Mouse (Mus musculus): ENCODE data around the gene Lmntd1.

Gene Lmntd1

DNA sequence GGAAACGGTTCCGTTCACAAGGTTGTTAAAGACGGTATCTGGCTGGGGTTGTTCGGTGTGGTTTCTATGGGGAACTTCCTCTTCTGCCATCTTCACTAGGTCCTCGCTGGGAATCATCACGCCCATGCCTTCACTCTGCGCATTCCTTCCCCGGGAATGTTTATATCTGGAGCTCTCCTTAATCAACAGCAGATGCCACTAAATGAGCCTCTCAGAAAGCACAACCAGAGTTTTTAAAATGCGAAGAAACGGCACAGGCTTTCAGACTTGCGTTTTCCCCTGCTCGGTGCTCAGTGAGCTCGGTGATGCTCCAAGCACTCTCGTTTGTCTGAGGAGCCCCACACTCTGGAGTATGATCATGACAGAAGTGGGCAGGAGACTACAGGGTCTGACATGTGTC, 182.4 kb downstream of the Lmntd1 start:
- no peak for DNase-seq

DNA sequence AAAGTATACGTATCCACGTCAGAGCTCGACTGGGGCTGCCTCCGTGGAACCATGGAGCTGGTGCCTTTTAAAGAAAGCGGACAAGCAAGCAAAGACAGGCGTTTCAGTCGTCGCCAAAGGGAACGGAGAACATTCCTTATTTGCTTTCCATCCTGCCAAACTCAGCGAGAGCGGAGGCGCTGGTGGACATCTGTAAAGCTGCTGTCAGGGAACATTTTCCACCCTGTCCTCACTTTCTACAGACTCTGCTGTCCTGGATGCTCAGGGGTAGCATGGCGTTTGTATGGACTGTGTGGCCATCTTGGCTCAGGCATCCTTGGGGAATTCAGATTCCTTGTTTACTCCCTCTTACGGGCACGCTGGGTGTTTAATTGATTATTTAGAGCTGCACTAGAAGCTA, 186.7 kb downstream of the Lmntd1 start:
- DNase-seq, result no peak

DNA sequence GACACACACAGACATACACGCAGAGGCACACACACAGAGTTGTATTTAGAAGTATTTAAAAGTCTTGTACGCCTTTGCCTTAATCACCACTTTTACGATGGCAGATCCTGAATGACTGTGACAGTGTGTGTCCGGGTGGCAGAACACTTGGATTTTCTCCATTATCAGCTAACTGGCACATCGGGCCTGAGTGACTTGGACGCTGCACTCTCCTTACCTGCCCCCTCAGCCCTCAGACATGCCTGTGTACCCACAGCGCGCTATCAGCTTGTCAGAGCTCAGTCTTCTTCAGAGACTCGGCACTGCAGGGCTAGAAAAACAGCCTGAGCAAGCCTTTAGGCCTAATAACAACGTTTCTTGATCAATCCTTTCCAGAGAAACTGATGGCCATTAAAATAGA, 187.6 kb downstream of the Lmntd1 start:
- DNase-seq, result no peak

GRCm38 (mm10) chr6:145424156-145424555, 190.0 kb downstream of the Lmntd1 start:
- no peak for DNase-seq

DNA sequence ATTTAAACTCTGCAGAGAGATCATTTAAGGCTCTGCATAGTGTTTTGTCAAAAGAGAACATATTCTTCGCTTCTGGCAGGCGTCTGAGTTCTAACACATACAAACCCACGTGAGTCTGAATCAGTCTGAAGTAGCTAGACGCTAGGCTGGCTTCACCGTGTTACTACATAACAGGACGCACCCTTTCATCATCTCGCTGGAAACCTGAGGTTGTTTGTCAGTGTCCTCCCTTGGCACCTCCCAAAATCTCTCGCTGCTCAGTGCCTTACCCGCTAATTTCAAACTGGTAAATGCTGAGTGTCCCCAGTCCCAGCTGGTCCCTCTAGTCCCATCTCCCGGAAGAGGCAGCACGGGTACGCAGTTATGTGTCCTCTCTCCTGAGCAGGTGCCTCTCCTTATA, 190.6 kb downstream of the Lmntd1 start:
- no peak for DNase-seq

DNA sequence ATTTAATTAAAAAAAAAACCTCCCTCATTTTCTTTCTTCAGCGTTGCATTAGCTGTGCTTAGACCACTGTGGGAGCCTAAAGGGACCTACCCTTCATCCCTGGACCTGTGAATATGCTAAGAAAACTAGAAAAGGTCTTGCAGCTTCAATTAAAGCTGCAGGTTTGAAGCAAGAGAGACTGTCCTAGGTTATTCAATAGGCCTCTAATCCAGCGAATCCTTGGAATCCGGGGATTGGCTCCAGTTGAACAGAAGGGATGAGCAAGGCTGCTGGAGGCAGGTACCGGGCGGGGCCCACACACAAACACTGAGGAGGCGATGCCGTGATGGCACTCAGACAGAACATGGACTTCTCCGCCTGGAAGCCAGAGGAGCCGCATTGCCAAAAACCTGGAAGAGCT, 192.5 kb downstream of the Lmntd1 start:
- no peak for DNase-seq

DNA sequence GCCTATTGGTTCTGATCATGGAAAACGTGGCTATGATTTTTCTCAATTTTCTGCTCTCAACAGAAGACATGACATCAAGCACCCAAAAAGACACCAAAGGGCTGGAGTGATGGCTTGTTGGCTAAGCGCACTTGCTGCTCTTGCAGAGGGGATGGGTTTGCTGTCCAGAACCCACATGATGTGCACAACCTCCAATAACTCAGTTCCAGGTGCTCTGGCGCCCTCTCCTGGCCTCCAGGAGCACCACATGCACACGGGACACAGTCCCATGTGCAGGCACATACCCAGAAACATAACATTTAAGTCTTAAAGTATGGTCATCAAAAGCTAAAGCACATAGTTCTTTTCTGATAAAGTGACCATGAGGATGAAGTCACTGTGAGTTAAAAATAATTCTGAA, 193.7 kb downstream of the Lmntd1 start:
- DNase-seq, result no peak

DNA sequence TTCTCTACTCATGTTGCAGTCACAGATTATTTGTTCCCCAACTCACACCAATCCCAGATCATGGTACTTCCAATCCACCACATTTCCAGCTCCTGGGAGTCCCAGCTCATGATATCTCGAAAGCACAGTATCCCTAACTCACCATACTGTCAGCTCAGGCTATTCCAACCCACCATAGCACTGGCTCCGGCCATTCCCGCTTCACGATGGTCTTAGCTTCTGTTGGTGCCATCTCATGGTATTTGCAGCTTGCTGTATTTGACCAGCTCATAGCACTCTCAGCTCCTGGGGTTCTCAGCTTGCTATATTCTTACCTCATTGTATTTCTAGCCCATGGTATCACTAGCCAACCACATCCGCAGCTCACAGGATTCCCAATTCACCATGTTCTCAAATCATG, 195.3 kb downstream of the Lmntd1 start:
- no peak for DNase-seq

- no peak for DNase-seq
Observed at GRCm38 (mm10) chr6:145417720-145418440, 196.2 kb downstream of the Lmntd1 start.

GRCm38 (mm10) chr6:145417014-145417719, 197.0 kb downstream of the Lmntd1 start:
- peak; percentile 4 for DNase-seq

DNA sequence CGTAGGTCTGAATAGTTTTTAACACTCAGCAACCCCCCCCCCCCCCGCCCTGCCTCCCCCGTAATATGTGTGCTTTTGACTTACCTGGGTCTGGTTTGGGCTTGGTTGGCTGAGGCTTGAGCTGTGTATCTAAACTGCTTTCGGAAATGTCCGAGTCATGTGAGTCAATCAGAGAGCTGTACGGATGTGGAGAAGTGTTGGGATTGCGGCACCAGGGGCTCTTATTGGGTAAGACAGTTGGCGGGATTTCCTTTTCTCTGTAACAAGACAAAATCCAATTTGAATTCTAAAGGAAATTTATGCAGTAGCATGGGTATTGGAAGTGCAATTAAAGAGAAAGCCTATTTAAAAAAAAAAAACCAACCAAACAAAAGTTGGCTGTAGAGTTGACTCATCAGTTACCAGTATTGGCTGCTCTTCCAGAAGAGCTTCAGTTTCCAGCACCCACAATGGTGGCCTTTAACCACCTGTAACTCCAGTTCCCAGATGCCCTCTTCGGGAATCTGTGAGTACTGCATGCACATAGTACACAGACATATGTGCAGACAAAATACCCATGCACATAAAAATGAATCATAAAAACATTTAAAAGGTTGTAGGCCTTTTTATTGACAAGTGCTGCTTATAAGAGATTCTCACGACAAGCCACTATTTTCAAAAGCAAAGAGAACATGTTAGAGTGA, 209.6 kb downstream of the Lmntd1 start:
- DNase-seq, result no peak

DNA sequence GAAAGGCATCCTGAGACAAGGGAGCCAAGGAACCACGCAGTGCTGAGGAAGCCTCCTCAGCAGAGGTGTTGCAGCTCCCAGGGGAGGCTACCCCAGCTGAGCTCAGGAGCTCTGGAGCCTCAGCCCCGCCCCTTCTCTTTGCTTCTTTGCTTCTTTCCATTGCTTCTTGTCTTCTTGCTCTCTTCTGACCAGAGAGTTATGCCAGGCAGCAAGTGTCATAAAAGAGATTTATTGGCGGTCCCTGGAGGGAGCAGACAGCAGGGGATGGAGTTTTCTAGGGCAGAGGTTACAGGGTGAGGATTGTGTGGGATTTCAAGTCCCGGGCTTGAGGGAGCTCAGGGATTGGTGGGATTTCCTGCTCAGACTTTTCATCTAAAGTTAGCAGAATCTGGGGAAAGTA, 213.0 kb downstream of the Lmntd1 start:
- no peak for DNase-seq

- DNase-seq, result no peak
Observed at GRCm38 (mm10) chr6:145397881-145398280, 216.2 kb downstream of the Lmntd1 start.

GRCm38 (mm10) chr6:145396534-145396933, 217.6 kb downstream of the Lmntd1 start:
- no peak for DNase-seq

GRCm38 (mm10) chr6:145390421-145390820, 223.7 kb downstream of the Lmntd1 start:
- no peak for DNase-seq

DNA sequence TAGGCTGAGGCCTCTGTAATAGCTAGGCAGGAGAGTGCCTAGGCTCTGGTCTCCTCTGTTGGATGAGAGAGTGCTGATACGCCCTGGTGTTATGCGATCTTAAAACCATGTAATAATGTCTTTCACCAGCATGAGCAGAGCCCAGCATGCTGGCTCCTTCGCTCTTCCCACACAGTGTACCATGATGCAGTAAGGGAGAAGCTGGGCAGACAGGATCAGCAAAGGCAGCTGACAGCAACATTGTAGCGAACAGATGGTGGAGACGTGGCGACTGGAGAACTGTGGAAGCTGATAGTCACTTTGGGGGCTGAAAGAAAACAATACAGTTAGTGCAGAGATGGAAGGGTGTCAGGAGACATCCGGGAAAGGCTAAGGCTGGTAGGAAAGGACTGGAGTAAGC, 224.2 kb downstream of the Lmntd1 start:
- no peak for DNase-seq

DNA sequence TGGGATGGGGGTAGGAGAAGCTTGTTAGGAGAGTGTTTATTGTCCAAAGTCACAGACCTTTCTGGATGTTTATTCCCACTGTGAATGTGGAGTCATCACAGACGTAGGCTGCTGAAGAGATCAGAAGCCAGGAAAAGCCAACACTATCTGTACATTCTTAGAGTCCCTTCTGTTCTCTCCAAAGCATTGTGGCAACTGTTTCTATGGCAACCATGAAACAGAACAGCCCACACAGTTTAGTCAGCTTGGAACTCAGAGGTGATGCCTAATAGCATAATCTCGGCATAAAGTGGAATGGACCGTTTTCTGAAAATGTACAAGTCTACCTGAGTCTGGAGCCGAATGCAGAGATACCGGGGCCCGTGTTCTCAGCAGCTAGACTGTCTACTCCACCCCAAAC, 226.7 kb downstream of the Lmntd1 start:
- DNase-seq, result no peak

DNA sequence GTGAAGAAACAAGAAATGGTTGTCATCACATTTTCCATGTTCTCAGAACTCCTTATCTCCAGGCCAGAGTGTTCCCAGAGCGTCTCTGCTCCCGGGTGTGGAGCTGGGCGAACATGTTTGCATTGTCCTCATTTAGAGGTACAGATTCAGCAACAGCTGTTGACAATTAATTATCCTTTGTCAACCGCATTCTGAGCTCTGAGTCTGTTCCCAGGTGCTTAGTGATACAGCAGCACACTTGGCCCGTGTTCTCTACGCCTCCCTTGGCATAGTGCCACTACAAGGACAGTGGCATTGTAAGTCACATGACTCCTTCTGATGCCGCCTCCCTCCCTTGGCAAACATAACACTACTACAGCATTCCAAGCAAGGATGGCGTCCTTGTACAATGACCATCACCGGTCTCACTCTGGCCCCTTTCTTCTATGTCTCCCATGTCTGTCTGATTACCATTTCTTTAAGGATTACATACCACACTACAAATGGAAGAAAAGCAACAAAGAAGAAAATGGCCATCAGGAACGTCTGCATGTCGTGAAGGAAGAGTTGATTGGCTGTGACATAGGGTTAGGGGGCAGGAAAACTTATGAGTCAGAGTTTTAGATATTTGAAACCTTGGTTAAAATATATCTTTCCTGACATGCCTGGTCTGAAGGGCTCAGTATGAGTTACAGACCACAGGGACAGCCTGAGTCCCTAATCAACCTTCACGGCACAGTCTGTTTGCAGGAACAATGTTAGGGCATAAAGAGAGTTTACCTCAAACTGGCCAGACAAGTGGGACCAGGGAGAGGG, 231.3 kb downstream of the Lmntd1 start:
- no peak for DNase-seq

- DNase-seq, result no peak
Observed at GRCm38 (mm10) chr6:145380961-145381360, 233.2 kb downstream of the Lmntd1 start.

DNA sequence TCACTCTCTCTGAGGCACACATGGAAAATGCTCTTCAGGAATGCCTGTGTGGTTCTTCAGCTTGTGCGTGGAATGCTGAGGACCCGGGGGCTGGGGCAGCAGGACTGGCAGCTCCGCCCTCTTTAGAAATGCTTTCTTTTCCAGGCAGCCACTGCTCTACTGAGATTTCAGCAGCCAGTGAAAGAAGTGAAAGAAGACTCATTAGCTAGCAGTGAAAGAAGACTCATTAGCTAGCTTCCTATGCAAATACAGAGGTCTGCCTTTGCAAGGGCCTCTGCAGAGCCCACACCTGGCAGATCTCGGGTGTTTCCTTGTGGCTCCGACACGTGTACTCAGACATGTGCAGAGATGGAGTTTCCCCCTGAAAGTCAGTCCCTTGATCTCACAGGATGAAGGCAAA, 234.9 kb downstream of the Lmntd1 start:
- DNase-seq, result no peak

GRCm38 (mm10) chr6:145378689-145379088, 235.4 kb downstream of the Lmntd1 start:
- no peak for DNase-seq

DNA sequence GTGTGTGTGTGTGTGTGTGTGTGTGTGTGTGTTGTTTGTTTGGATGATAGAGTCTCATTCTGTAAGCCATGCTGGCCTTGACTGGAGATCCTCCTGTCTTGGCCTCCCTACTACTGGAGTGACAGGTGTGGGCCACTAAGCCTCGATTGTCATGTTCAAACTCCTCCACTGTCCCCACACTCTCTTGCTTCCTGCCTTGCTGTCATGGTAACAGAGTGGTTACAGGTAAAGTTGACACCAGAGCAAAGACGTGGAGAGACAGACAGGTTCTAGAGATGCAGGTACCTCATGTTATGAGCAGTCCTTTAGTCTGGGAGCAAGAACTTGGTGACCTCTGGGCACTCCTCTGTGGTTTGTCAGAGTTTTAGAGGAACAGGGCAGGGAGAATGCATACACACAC, 239.7 kb downstream of the Lmntd1 start:
- no peak for DNase-seq

GRCm38 (mm10) chr6:145373712-145374221, 240.4 kb downstream of the Lmntd1 start:
- DNase-seq, result no peak

Measured in cerebellum, adult 11-12 months (tissue).